Mouse (Mus musculus): ENCODE data around the gene Prkn.

GRCm38 (mm10) chr17:10959066-10959864 is 119.1 kb downstream of the Prkn start:
- TF ChIP-seq CTCF (IDR thresholded peaks at IDR 0.05; ENCODE audit: low read depth, low read length) = no peak
- no peak for TF ChIP-seq POLR2A (IDR thresholded peaks at IDR 0.05; ENCODE audit: extremely low read depth, insufficient read depth, low read length)

Measured in liver, adult 2 months (tissue).